Mouse (Mus musculus): ENCODE data around the gene Arhgef25. TPM values are rescaled to one million over a fixed set of nuclear protein-coding genes. Genes with fewer than 3 reads are reported as not detected.

Arhgef25 gene
- polyA plus RNA-seq, 1 experiment from 2014 or later: 24.2 TPM

DNA sequence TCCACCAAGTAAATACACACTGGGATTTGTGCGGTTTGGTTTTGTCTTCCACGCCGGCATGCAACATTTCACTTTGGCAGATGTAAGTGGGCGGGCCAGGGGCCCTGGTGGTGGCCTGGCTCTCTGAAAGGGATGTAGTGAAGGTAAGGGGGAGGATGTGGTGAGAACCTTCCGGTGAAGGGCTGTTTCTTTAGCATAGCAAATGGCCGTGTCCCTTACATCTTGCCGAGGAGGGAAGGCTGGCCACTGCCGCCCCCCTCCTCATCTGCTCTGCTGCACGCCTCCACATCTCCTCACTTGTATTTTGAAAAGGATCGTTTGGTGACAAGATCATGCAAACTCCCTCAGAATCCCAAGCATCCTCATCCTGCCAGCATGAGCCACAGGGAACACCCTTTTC lies 35.8 kb upstream of the Arhgef25 start:
- H3K4me3 ChIP-seq (ENCODE audit: low read depth, low read length): no peak overlapping the region
- H3K9me3 ChIP-seq (ENCODE audit: control insufficient read depth, low read length): no peaks in the 10 kb centered on the region
- H3K27ac ChIP-seq (ENCODE audit: low read depth, low read length): no peak overlapping the region
- no peak overlapping the region for H3K9ac ChIP-seq (replicated peaks; ENCODE audit: low read depth, low read length)
- H3K27me3 ChIP-seq (ENCODE audit: control insufficient read depth, insufficient read depth, low read length): no peaks in the 10 kb centered on the region
- WGBS: 13% methylated on average over 10 of the region's 10 CpGs
- H3K4me2 ChIP-seq (ENCODE audit: low read depth, low read length): no peak overlapping the region
- H3K36me3 ChIP-seq (ENCODE audit: control insufficient read depth, insufficient read depth, low read length): peaks cover 33% of the 10 kb centered on the region
- no peak for ATAC-seq (ENCODE audit: low read depth)
- no peaks in the 10 kb centered on the region for H3K4me1 ChIP-seq (ENCODE audit: control insufficient read depth, insufficient read depth, low read length)

- Histone ChIP-seq H3K27me3 (ENCODE audit: control insufficient read depth, insufficient read depth, low read length) (no peaks in the 10 kb centered on the region), H3K4me2 (ENCODE audit: low read depth, low read length) (no peak overlapping the region), H3K4me1 (ENCODE audit: control insufficient read depth, insufficient read depth, low read length) (no peaks in the 10 kb centered on the region), H3K9ac (replicated peaks; ENCODE audit: low read depth, low read length) (no peak overlapping the region), H3K36me3 (ENCODE audit: control insufficient read depth, insufficient read depth, low read length) (peaks cover 28% of the 10 kb centered on the region), H3K9me3 (ENCODE audit: control insufficient read depth, low read length) (no peaks in the 10 kb centered on the region), H3K27ac (ENCODE audit: low read depth, low read length) (no peak overlapping the region), H3K4me3 (ENCODE audit: low read depth, low read length) (no peak overlapping the region)
- no peak for ATAC-seq (ENCODE audit: low read depth)
- WGBS: 26% methylated on average over 6 of the region's 6 CpGs
Observed at GRCm38 (mm10) chr10:127225213-127225612, 35.3 kb upstream of the Arhgef25 start.

DNA sequence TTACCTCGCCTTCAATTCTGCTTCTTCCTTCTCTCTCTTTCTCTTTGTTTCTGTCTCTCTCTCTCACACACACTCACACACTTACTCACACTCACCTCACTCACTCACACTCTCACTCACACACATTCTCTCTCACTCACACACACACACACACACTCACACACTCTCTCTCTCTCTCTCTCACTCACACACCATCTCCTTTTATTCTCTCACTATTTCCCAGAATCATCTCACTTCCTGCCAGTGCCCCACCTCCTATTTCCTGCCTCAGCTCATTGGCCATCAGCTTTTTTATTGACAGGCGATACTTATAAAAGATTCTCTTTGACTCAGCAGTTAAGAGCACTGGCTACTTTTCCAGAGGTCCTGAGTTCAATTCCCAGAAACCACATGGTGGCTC lies 28.5 kb upstream of the Arhgef25 start:
- H3K4me1 ChIP-seq (ENCODE audit: control insufficient read depth, insufficient read depth, low read length): no peaks in the 10 kb centered on the region
- no peak overlapping the region for H3K9ac ChIP-seq (replicated peaks; ENCODE audit: low read depth, low read length)
- ATAC-seq (ENCODE audit: low read depth): no peak
- H3K9me3 ChIP-seq (ENCODE audit: control insufficient read depth, low read length): no peaks in the 10 kb centered on the region
- 87% methylated on average over 2 of the region's 2 CpGs for WGBS
- no peaks in the 10 kb centered on the region for H3K36me3 ChIP-seq (ENCODE audit: control insufficient read depth, insufficient read depth, low read length)
- H3K4me2 ChIP-seq (ENCODE audit: low read depth, low read length): no peak overlapping the region
- H3K27ac ChIP-seq (ENCODE audit: low read depth, low read length): no peak overlapping the region
- no peaks in the 10 kb centered on the region for H3K27me3 ChIP-seq (ENCODE audit: control insufficient read depth, insufficient read depth, low read length)
- H3K4me3 ChIP-seq (ENCODE audit: low read depth, low read length): no peak overlapping the region

DNA sequence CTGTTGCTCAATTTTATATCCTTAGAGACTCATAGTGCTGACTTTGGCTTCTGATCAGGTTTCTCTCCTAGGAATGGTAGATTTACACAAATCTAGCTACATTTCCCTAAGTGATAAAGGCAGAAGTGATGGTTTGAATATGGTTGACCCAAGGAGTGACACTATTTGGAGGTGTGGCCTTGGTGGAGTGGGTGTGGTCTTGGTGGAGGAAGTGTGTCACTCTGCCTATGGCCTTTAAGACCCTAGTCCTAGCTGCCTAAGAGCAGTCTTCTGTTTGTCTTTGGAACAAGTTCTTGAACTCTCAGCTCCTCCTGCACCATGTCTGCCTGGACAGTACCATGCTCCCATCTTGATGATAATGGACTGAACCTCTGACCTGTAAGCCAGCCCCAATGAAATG lies 27.3 kb upstream of the Arhgef25 start:
- Histone ChIP-seq H3K9ac (replicated peaks; ENCODE audit: low read depth, low read length) (no peak overlapping the region), H3K9me3 (ENCODE audit: control insufficient read depth, low read length) (no peaks in the 10 kb centered on the region), H3K36me3 (ENCODE audit: control insufficient read depth, insufficient read depth, low read length) (no peaks in the 10 kb centered on the region), H3K4me1 (ENCODE audit: control insufficient read depth, insufficient read depth, low read length) (no peaks in the 10 kb centered on the region), H3K27ac (ENCODE audit: low read depth, low read length) (no peak overlapping the region), H3K4me3 (ENCODE audit: low read depth, low read length) (no peak overlapping the region), H3K27me3 (ENCODE audit: control insufficient read depth, insufficient read depth, low read length) (no peaks in the 10 kb centered on the region), H3K4me2 (ENCODE audit: low read depth, low read length) (no peak overlapping the region)
- ATAC-seq (ENCODE audit: low read depth): no peak

DNA sequence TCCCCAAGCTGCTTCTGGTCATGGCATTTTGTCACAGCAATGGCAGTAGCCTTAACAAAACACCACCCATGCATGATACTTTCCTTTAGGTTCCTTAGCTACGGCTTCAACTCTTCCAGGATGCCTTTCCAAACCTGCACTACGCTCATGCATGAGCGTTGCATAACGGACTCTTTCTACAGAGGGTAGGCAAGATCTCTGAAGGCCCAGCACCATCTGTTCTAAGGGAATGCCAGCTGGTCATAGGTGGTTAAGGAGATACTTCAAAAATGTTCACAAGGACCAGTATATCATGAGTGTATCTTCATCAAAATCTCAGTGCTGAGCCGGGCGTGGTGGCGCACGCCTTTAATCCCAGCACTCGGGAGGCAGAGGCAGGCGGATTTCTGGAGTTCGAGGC lies 26.6 kb upstream of the Arhgef25 start:
- no peak overlapping the region for H3K4me2 ChIP-seq (ENCODE audit: low read depth, low read length)
- ATAC-seq (ENCODE audit: low read depth): no peak
- H3K9me3 ChIP-seq (ENCODE audit: control insufficient read depth, low read length): no peaks in the 10 kb centered on the region
- WGBS: 94% methylated on average over 11 of the region's 11 CpGs
- H3K4me1 ChIP-seq (ENCODE audit: control insufficient read depth, insufficient read depth, low read length): no peaks in the 10 kb centered on the region
- no peak overlapping the region for H3K4me3 ChIP-seq (ENCODE audit: low read depth, low read length)
- no peaks in the 10 kb centered on the region for H3K36me3 ChIP-seq (ENCODE audit: control insufficient read depth, insufficient read depth, low read length)
- no peaks in the 10 kb centered on the region for H3K27me3 ChIP-seq (ENCODE audit: control insufficient read depth, insufficient read depth, low read length)
- H3K9ac ChIP-seq (replicated peaks; ENCODE audit: low read depth, low read length): no peak overlapping the region
- H3K27ac ChIP-seq (ENCODE audit: low read depth, low read length): no peak overlapping the region

DNA sequence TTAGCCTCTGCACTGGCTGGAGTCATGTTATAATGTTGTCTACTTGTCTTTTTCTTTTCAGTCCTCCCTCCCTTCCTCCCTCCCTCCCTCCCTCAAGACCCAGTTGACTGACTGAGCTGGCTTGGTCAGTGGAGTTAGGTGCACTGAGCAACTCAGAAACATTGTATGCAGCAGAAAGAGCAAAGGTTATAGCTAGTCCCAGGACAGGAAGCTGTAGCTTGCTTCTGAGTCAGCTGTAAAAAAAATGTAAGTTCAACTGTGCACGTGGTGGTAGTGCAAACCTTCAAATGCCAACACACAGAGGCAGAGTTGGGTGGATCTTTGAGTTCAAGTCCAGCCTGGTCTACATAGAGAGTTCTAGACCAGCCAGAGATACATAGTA lies 24.5 kb upstream of the Arhgef25 start:
- WGBS: 56% methylated on average over 1 of the region's 1 CpGs
- H3K4me2 ChIP-seq (ENCODE audit: low read depth, low read length): no peak overlapping the region
- 0 out of 2 replicates have a peak, but pooled peaks cover 3% of the 10 kb centered on the region for H3K27me3 ChIP-seq (ENCODE audit: control insufficient read depth, insufficient read depth, low read length)
- no peak overlapping the region for H3K27ac ChIP-seq (ENCODE audit: low read depth, low read length)
- ATAC-seq (ENCODE audit: low read depth): no peak
- no peak overlapping the region for H3K4me3 ChIP-seq (ENCODE audit: low read depth, low read length)
- no peak overlapping the region for H3K9ac ChIP-seq (replicated peaks; ENCODE audit: low read depth, low read length)
- no peaks in the 10 kb centered on the region for H3K9me3 ChIP-seq (ENCODE audit: control insufficient read depth, low read length)
- peaks cover 11% of the 10 kb centered on the region for H3K4me1 ChIP-seq (ENCODE audit: control insufficient read depth, insufficient read depth, low read length)
- no peaks in the 10 kb centered on the region for H3K36me3 ChIP-seq (ENCODE audit: control insufficient read depth, insufficient read depth, low read length)

- no peaks in the 10 kb centered on the region for H3K9me3 ChIP-seq (ENCODE audit: control insufficient read depth, low read length)
- H3K36me3 ChIP-seq (ENCODE audit: control insufficient read depth, insufficient read depth, low read length): no peaks in the 10 kb centered on the region
- no peak overlapping the region for H3K27ac ChIP-seq (ENCODE audit: low read depth, low read length)
- H3K27me3 ChIP-seq (ENCODE audit: control insufficient read depth, insufficient read depth, low read length): 0 out of 2 replicates have a peak, but pooled peaks cover 3% of the 10 kb centered on the region
- H3K9ac ChIP-seq (replicated peaks; ENCODE audit: low read depth, low read length): no peak overlapping the region
- ATAC-seq (ENCODE audit: low read depth): no peak
- 82% methylated on average over 13 of the region's 13 CpGs for WGBS
- no peak overlapping the region for H3K4me3 ChIP-seq (ENCODE audit: low read depth, low read length)
- peaks cover 11% of the 10 kb centered on the region for H3K4me1 ChIP-seq (ENCODE audit: control insufficient read depth, insufficient read depth, low read length)
- no peak overlapping the region for H3K4me2 ChIP-seq (ENCODE audit: low read depth, low read length)
Observed at GRCm38 (mm10) chr10:127213704-127214421, 24.0 kb upstream of the Arhgef25 start.

GRCm38 (mm10) chr10:127213272-127213671 lies 23.4 kb upstream of the Arhgef25 start:
- Histone ChIP-seq H3K4me3 (ENCODE audit: low read depth, low read length) (no peak overlapping the region), H3K27me3 (ENCODE audit: control insufficient read depth, insufficient read depth, low read length) (0 out of 2 replicates have a peak, but pooled peaks cover 3% of the 10 kb centered on the region), H3K36me3 (ENCODE audit: control insufficient read depth, insufficient read depth, low read length) (no peaks in the 10 kb centered on the region), H3K27ac (ENCODE audit: low read depth, low read length) (no peak overlapping the region), H3K4me2 (ENCODE audit: low read depth, low read length) (no peak overlapping the region), H3K9me3 (ENCODE audit: control insufficient read depth, low read length) (no peaks in the 10 kb centered on the region), H3K4me1 (ENCODE audit: control insufficient read depth, insufficient read depth, low read length) (peaks cover 11% of the 10 kb centered on the region), H3K9ac (replicated peaks; ENCODE audit: low read depth, low read length) (no peak overlapping the region)
- no peak for ATAC-seq (ENCODE audit: low read depth)
- 92% methylated on average over 8 of the region's 8 CpGs for WGBS

- Histone ChIP-seq H3K4me2 (ENCODE audit: low read depth, low read length) (peak within 1 kb of the TSS; percentile 93), H3K9me3 (ENCODE audit: control insufficient read depth, low read length) (no peaks in the 10 kb centered on the region), H3K9ac (replicated peaks; ENCODE audit: low read depth, low read length) (peak within 1 kb of the TSS; percentile 72), H3K4me3 (ENCODE audit: low read depth, low read length) (peak within 1 kb of the TSS; percentile 84), H3K4me1 (ENCODE audit: control insufficient read depth, insufficient read depth, low read length) (peaks cover 11% of the 10 kb centered on the region), H3K27me3 (ENCODE audit: control insufficient read depth, insufficient read depth, low read length) (0 out of 2 replicates have a peak, but pooled peaks cover 3% of the 10 kb centered on the region), H3K27ac (ENCODE audit: low read depth, low read length) (0 out of 2 replicates have a peak within 1 kb of the TSS, but pooled peaks have one; percentile 22), H3K36me3 (ENCODE audit: control insufficient read depth, insufficient read depth, low read length) (peaks cover 7% of the 10 kb centered on the region; the same call in 1 of the 2 replicates)
- peak; percentile 95 for ATAC-seq (ENCODE audit: low read depth)
- under 1% methylated on average over 47 of the region's 47 CpGs for WGBS
Observed at GRCm38 (mm10) chr10:127211414-127211854, 21.6 kb upstream of the Arhgef25 start, which contains the start of gene Pip4k2c. Gene Pip4k2c, minus strand, starts transcription at chr10:127211585.
